Mouse (Mus musculus) heart, embryonic 14.5 days (tissue): ENCODE data around the gene Cpsf2. TPM values are rescaled to one million over a fixed set of nuclear protein-coding genes. Genes with fewer than 3 reads are reported as not detected.
"Not testable (repeated sequence)": the region's sequence is repeated elsewhere in the genome, so short reads cannot be mapped to it uniquely, and the experiment has no call there.

Source experiments
- ATAC-seq: fragments of 200-750 bp; cut with Nextera tagmentation; 2 replicates; pipeline ENCODE4 v1.8.0; 2017; ENCODE audit warnings: low read depth, moderate TSS enrichment; ENCODE audit not compliant: insufficient number of reproducible peaks, insufficient read depth, low FRiP score
- H3K27ac ChIP-seq, 2 experiments: fragments of 200-500 bp in 1 of 2; fragments of 300-500 bp in 1 of 2; sonication (generic) in 1 of 2; replicated peaks in 1 of 2; 2 replicates each; pipeline ENCODE4 v1.5.1; 2012 to 2014; ENCODE audit warnings: low read depth in 2 of 2, low read length in 2 of 2, control low read depth in 1 of 2, mild to moderate bottlenecking in 1 of 2, mixed read lengths in 1 of 2; ENCODE audit not compliant: control insufficient read depth in 1 of 2, insufficient read depth in 1 of 2
- H3K27me3 ChIP-seq: fragments of 300-500 bp; sonication (generic); 2 replicates; pipeline ENCODE4 v1.6.1; 2014; ENCODE audit warnings: mild to moderate bottlenecking, low read length, control low read depth; ENCODE audit not compliant: control insufficient read depth, insufficient read depth
- H3K36me3 ChIP-seq: fragments of 300-500 bp; sonication (generic); 2 replicates; pipeline ENCODE4 v1.6.1; 2014; ENCODE audit warnings: mild to moderate bottlenecking, control low read depth, low read length, mixed read lengths; ENCODE audit not compliant: control insufficient read depth, insufficient read depth
- H3K4me1 ChIP-seq, 2 experiments: fragments of 200-500 bp in 1 of 2; fragments of 300-500 bp in 1 of 2; sonication (generic) in 1 of 2; 2 replicates each; pipeline ENCODE4 v1.6.1; 2012 to 2014; ENCODE audit warnings: low read length in 2 of 2, control low read depth in 1 of 2, mixed read lengths in 1 of 2; ENCODE audit not compliant: control insufficient read depth in 2 of 2, insufficient read depth in 2 of 2
- H3K4me2 ChIP-seq: fragments of 300-500 bp; sonication (generic); 2 replicates; pipeline ENCODE4 v1.6.1; 2014; ENCODE audit warnings: mild to moderate bottlenecking, low read length
- H3K4me3 ChIP-seq, 2 experiments: fragments of 200-500 bp in 1 of 2; fragments of 300-500 bp in 1 of 2; sonication (generic) in 1 of 2; 2 replicates each; pipeline ENCODE4 v1.5.1; 2012 to 2014; ENCODE audit warnings: low read length in 2 of 2, mild to moderate bottlenecking in 2 of 2, control low read depth in 1 of 2, low read depth in 1 of 2, moderate library complexity in 1 of 2; ENCODE audit not compliant: control insufficient read depth in 1 of 2, insufficient read depth in 1 of 2
- H3K9ac ChIP-seq: fragments of 300-500 bp; sonication (generic); 2 replicates; pipeline ENCODE4 v1.6.1; 2014; ENCODE audit warnings: mild to moderate bottlenecking, low read length
- H3K9me3 ChIP-seq: fragments of 300-500 bp; sonication (generic); 2 replicates; pipeline ENCODE4 v1.6.1; 2016; ENCODE audit warnings: low read length, control low read depth; ENCODE audit not compliant: control insufficient read depth
- WGBS: fragments of 180-500 bp; shearing (Covaris S2); extraction: QIAGEN DNeasy Blood & Tissue Kit; methylation state at CpG from one replicate; pipeline ENCODE4 v1.1.7; 2014; 5-methylcytosine and 5-hydroxymethylcytosine counted together
- polyA plus RNA-seq: library from polyadenylated mRNA; unstranded; fragments of >200 nt; fragmentation: Nextera tagmentation; extraction: Ambion mirVana; gene quantifications from 2 replicates; pipeline ENCODE4 v1.2.1, GENCODE M21; 2014

The Cpsf2 gene
- 21.5 and 23.2 TPM in 2 replicates for polyA plus RNA-seq

- under 1% methylated on average over 74 of the region's 77 CpGs for WGBS
- no peaks in the 10 kb centered on the region for H3K9me3 ChIP-seq
- peak; percentile 92 for ATAC-seq
Observed at GRCm38 (mm10) chr12:101975601-101976571, at the start of gene Cpsf2. Cpsf2 (plus strand) TSS chr12:101975988.

GRCm38 (mm10) chr12:101928423-101928822 is 47.4 kb upstream of the Cpsf2 start:
- WGBS = 64% methylated on average over 1 of the region's 1 CpGs
- no peak overlapping the region for H3K4me2 ChIP-seq
- no peaks in the 10 kb centered on the region for H3K27me3 ChIP-seq
- H3K4me3 ChIP-seq = no peak overlapping the region
- no peaks in the 10 kb centered on the region for H3K4me1 ChIP-seq
- no peaks in the 10 kb centered on the region for H3K9me3 ChIP-seq
- H3K36me3 ChIP-seq = peaks cover 63% of the 10 kb centered on the region
- H3K9ac ChIP-seq = no peak overlapping the region
- ATAC-seq = no peak
- H3K27ac ChIP-seq = no peak overlapping the region

More at GRCm38 (mm10) chr12:101975601-101976571, at the start of gene Cpsf2:
- H3K4me1 ChIP-seq = peaks cover 16 to 30% of the 10 kb centered on the region in 2 experiments
- H3K36me3 ChIP-seq = peaks cover 5% of the 10 kb centered on the region; the same call in 1 of the 2 replicates
- H3K27me3 ChIP-seq = no peaks in the 10 kb centered on the region
- H3K4me2 ChIP-seq = peak within 1 kb of the TSS; percentile 90
- H3K27ac ChIP-seq = peak within 1 kb of the TSS; percentile 84 to 87
- peak within 1 kb of the TSS; percentile 87 for H3K9ac ChIP-seq
- H3K4me3 ChIP-seq = peak within 1 kb of the TSS; percentile 79 to 88

- no peak for ATAC-seq
- Histone ChIP-seq H3K27ac (no peak overlapping the region), H3K9me3 (no peaks in the 10 kb centered on the region), H3K9ac (no peak overlapping the region), H3K27me3 (no peaks in the 10 kb centered on the region), H3K36me3 (peaks cover 77% of the 10 kb centered on the region), H3K4me3 (no peak overlapping the region), H3K4me1 (no peaks in the 10 kb centered on the region), H3K4me2 (no peak overlapping the region)
- WGBS = 95% methylated on average over 3 of the region's 3 CpGs
Observed at GRCm38 (mm10) chr12:101935223-101935622, 40.6 kb upstream of the Cpsf2 start.

GRCm38 (mm10) chr12:101937572-101937971 is 38.2 kb upstream of the Cpsf2 start:
- WGBS = 83% methylated on average over 7 of the region's 7 CpGs
- no peak for ATAC-seq
- Histone ChIP-seq H3K27ac (no peak overlapping the region), H3K4me1 (no peaks in the 10 kb centered on the region), H3K9me3 (no peaks in the 10 kb centered on the region), H3K9ac (no peak overlapping the region), H3K27me3 (no peaks in the 10 kb centered on the region), H3K4me3 (no peak overlapping the region), H3K36me3 (peaks cover 72% of the 10 kb centered on the region), H3K4me2 (no peak overlapping the region)

GRCm38 (mm10) chr12:101947986-101948385 is 27.8 kb upstream of the Cpsf2 start:
- Histone ChIP-seq H3K4me2 (no peak overlapping the region), H3K9ac (no peak overlapping the region), H3K4me3 (no peak overlapping the region), H3K27ac (no peak overlapping the region), H3K27me3 (no peaks in the 10 kb centered on the region), H3K9me3 (no peaks in the 10 kb centered on the region), H3K4me1 (no peaks in the 10 kb centered on the region), H3K36me3 (peaks cover 37% of the 10 kb centered on the region)
- no peak for ATAC-seq
- WGBS = 84% methylated on average over 8 of the region's 8 CpGs

- Histone ChIP-seq H3K4me3 (no peak overlapping the region), H3K4me1 (no peaks in the 10 kb centered on the region), H3K9me3 (no peaks in the 10 kb centered on the region), H3K36me3 (peaks cover 33% of the 10 kb centered on the region), H3K4me2 (no peak overlapping the region), H3K27me3 (no peaks in the 10 kb centered on the region), H3K9ac (no peak overlapping the region), H3K27ac (no peak overlapping the region)
- 74% methylated on average over 4 of the region's 4 CpGs for WGBS
- no peak for ATAC-seq
Observed at GRCm38 (mm10) chr12:101948801-101949200, 27.0 kb upstream of the Cpsf2 start.

GRCm38 (mm10) chr12:101955821-101956220 is 20.0 kb upstream of the Cpsf2 start:
- not testable (repeated sequence) for ATAC-seq, H3K4me1 ChIP-seq, H3K27me3 ChIP-seq, H3K4me3 ChIP-seq, H3K9ac ChIP-seq, H3K4me2 ChIP-seq, H3K9me3 ChIP-seq, H3K36me3 ChIP-seq, H3K27ac ChIP-seq
- 93% methylated on average over 8 of the region's 8 CpGs for WGBS
